Mouse (Mus musculus): ENCODE measurements at regions not wholly inside any gene's neighbourhood (a gene's known extent, or its start where the extent isn't known, plus 50 kb on each side); places are given as distances from the start of the nearest gene placed in this dataset.

GRCm38 (mm10) chr3:149261764-149262163 lies 271.4 kb upstream of the Adgrl2 start:
- no peak overlapping the region for H3K4me2 ChIP-seq

GRCm38 (mm10) chr3:149258826-149259225 lies 268.5 kb upstream of the Adgrl2 start:
- H3K9me3 ChIP-seq: no peaks in the 10 kb centered on the region
- no peaks in the 10 kb centered on the region for H3K27me3 ChIP-seq (replicated peaks)
- no peak overlapping the region for H3K9ac ChIP-seq
- peaks cover 6% of the 10 kb centered on the region; the same call in 1 of the 2 replicates for H3K4me1 ChIP-seq
- H3K36me3 ChIP-seq (replicated peaks): no peaks in the 10 kb centered on the region
- H3K4me2 ChIP-seq: no peak overlapping the region
- 53% methylated on average over 6 of the region's 6 CpGs for WGBS
- no peak overlapping the region for H3K4me3 ChIP-seq
- ATAC-seq (replicated peaks): no peak
- no peak overlapping the region for H3K27ac ChIP-seq

More at GRCm38 (mm10) chr3:149261764-149262163, 271.4 kb upstream of the Adgrl2 start:
- Histone ChIP-seq H3K9me3 (no peaks in the 10 kb centered on the region), H3K27me3 (replicated peaks) (no peaks in the 10 kb centered on the region), H3K27ac (no peak overlapping the region), H3K36me3 (replicated peaks) (no peaks in the 10 kb centered on the region), H3K4me1 (peaks cover 3% of the 10 kb centered on the region; the same call in 1 of the 2 replicates), H3K4me3 (no peak overlapping the region), H3K9ac (no peak overlapping the region)
- WGBS: 95% methylated on average over 6 of the region's 6 CpGs
- no peak for ATAC-seq (replicated peaks)

DNA sequence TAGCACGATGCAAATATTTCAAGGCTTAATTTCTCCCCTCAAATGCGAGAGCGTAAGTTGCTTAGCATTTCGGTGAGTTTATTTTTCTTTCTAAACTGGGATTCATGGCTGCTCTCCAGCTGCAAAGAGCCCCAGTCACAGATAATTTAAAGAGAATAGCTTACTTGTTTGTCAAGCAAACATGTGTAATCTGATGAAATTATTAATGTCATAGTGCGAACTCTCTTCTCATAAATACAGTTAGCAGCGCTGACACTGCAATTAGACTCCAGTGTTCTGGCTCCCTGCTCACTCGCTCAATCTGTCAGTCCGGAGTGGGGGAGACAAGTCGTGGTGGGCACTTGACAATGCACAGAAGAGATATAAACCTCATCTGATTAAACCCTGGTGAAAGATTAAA lies 266.5 kb upstream of the Adgrl2 start:
- Histone ChIP-seq H3K9ac (no peak overlapping the region), H3K4me3 (no peak overlapping the region), H3K27ac (no peak overlapping the region), H3K36me3 (replicated peaks) (no peaks in the 10 kb centered on the region), H3K27me3 (replicated peaks) (no peaks in the 10 kb centered on the region), H3K4me1 (peaks cover 6% of the 10 kb centered on the region; the same call in 1 of the 2 replicates), H3K9me3 (no peaks in the 10 kb centered on the region), H3K4me2 (peak overlapping the region; percentile 12; the same call in 1 of the 2 replicates)
- WGBS: 42% methylated on average over 9 of the region's 9 CpGs
- ATAC-seq (replicated peaks): no peak

- no peaks in the 10 kb centered on the region for H3K9me3 ChIP-seq
- H3K27me3 ChIP-seq (replicated peaks): no peaks in the 10 kb centered on the region
- no peak for ATAC-seq (replicated peaks)
- no peak overlapping the region for H3K4me3 ChIP-seq
- H3K27ac ChIP-seq: no peak overlapping the region
- 93% methylated on average over 6 of the region's 6 CpGs for WGBS
- H3K9ac ChIP-seq: no peak overlapping the region
- no peak overlapping the region for H3K4me2 ChIP-seq
- H3K36me3 ChIP-seq (replicated peaks): no peaks in the 10 kb centered on the region
- H3K4me1 ChIP-seq: peaks cover 6% of the 10 kb centered on the region; the same call in 1 of the 2 replicates
Observed at GRCm38 (mm10) chr3:149253080-149253479, 262.7 kb upstream of the Adgrl2 start.

- Histone ChIP-seq H3K4me2 (no peak overlapping the region), H3K4me3 (no peak overlapping the region), H3K4me1 (peaks cover 7% of the 10 kb centered on the region; the same call in 1 of the 2 replicates), H3K36me3 (replicated peaks) (no peaks in the 10 kb centered on the region), H3K9ac (no peak overlapping the region), H3K27me3 (replicated peaks) (no peaks in the 10 kb centered on the region), H3K27ac (no peak overlapping the region), H3K9me3 (no peaks in the 10 kb centered on the region)
- no peak for ATAC-seq (replicated peaks)
- 50% methylated on average over 6 of the region's 6 CpGs for WGBS
Observed at GRCm38 (mm10) chr3:149252144-149252543, 261.8 kb upstream of the Adgrl2 start.

- H3K36me3 ChIP-seq (replicated peaks): no peaks in the 10 kb centered on the region
- 0 out of 2 replicates have a peak, but pooled peaks have one; percentile 48 for ATAC-seq (replicated peaks)
- 52% methylated on average over 6 of the region's 6 CpGs for WGBS
- H3K4me2 ChIP-seq: peak overlapping the region; percentile 20; the same call in 1 of the 2 replicates
- H3K9ac ChIP-seq: no peak overlapping the region
- H3K9me3 ChIP-seq: no peaks in the 10 kb centered on the region
- H3K4me3 ChIP-seq: no peak overlapping the region
- H3K4me1 ChIP-seq: 0 out of 2 replicates have a peak, but pooled peaks cover 5% of the 10 kb centered on the region
- H3K27ac ChIP-seq: no peak overlapping the region
- no peaks in the 10 kb centered on the region for H3K27me3 ChIP-seq (replicated peaks)
Observed at GRCm38 (mm10) chr3:149247626-149247987, 257.3 kb upstream of the Adgrl2 start.

DNA sequence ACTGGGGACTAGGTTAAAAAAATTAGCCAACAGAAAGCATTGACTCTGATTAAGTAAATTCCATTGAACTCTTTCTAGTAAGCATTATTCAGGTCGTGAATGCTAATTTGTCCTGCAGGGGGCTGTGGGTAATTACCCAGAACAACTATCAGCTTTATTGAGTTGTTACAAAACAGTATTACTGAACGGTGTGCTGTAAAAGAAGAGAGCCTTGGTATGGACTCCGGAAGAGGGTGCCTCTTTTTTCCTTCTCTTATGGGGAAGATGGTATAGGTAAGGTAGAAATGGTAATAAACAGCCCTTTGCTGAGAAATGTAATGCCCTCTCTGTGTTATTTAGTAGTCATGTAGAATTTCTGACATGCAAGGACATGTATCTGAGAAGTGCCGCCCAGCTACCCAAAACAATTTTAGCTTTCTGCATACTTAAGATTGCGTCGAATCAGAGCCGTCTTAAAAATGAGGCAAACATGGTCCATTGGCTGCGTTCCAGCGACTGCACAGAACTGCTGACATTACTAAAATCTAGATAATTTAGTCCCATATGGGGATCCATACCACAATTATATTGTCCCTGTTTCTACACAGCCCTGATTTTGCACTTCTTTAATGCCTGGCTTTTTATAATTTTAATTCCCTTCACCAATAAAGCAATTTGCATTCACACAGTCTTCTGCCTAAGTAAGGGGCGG lies 256.7 kb upstream of the Adgrl2 start:
- ATAC-seq (replicated peaks): 0 out of 2 replicates have a peak, but pooled peaks have one; percentile 24

DNA sequence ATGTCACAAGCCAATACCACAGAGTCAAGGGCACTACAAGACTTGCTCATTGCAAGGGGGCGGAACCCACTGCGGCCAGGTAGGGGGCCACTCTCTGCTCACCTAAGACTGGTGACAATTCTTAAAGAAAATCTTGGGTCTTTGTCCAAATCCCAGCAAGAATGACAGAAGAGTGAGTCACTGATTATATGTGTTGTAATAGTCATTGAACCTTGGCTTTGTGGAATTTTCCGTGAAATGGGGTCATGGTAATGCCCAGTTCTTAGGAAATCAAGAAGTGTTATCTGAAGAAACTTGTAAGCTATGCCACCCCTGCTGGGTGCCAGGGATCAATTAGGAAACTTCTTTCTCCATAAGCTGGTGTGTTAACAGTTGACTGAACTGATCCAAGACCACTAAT lies 249.3 kb upstream of the Adgrl2 start:
- H3K27ac ChIP-seq: no peak overlapping the region
- ATAC-seq (replicated peaks): no peak
- no peak overlapping the region for H3K9ac ChIP-seq
- no peaks in the 10 kb centered on the region for H3K4me1 ChIP-seq
- H3K36me3 ChIP-seq (replicated peaks): no peaks in the 10 kb centered on the region
- no peak overlapping the region for H3K4me2 ChIP-seq
- no peaks in the 10 kb centered on the region for H3K9me3 ChIP-seq
- H3K4me3 ChIP-seq: no peak overlapping the region
- WGBS: 96% methylated on average over 3 of the region's 3 CpGs
- H3K27me3 ChIP-seq (replicated peaks): no peaks in the 10 kb centered on the region

More for the DNA sequence above, 256.7 kb upstream of the Adgrl2 start:
- H3K27me3 ChIP-seq (replicated peaks): no peaks in the 10 kb centered on the region
- H3K36me3 ChIP-seq (replicated peaks): no peaks in the 10 kb centered on the region
- no peaks in the 10 kb centered on the region for H3K9me3 ChIP-seq
- 50% methylated on average over 10 of the region's 10 CpGs for WGBS
- no peak overlapping the region for H3K9ac ChIP-seq
- H3K4me3 ChIP-seq: no peak overlapping the region
- peak overlapping the region; percentile 20; the same call in 1 of the 2 replicates for H3K4me2 ChIP-seq
- 0 out of 2 replicates have a peak, but pooled peaks cover 5% of the 10 kb centered on the region for H3K4me1 ChIP-seq
- H3K27ac ChIP-seq: no peak overlapping the region

DNA sequence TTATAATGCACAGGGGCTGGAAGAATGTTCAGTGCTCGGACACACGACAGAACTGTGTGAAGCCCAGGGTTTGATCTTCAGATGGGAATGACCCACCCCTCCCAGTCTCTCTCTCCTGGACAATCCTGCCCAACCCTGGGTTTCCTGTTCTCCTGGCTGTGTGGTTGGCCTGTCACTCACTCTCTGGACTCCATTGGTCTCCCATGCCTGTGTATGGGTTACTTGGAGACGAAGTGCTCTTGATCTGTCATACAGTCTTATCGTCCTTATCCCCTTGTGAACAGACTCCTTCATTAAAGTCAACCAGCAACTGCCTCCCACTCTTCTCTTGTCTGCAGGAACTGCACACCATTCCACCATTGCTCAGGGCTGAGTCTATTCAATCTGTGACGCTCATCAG lies 247.7 kb upstream of the Adgrl2 start:
- H3K36me3 ChIP-seq (replicated peaks): no peaks in the 10 kb centered on the region
- H3K4me3 ChIP-seq: no peak overlapping the region
- H3K27ac ChIP-seq: no peak overlapping the region
- WGBS: 77% methylated on average over 5 of the region's 5 CpGs
- no peaks in the 10 kb centered on the region for H3K27me3 ChIP-seq (replicated peaks)
- H3K4me1 ChIP-seq: no peaks in the 10 kb centered on the region
- H3K4me2 ChIP-seq: no peak overlapping the region
- H3K9ac ChIP-seq: no peak overlapping the region
- H3K9me3 ChIP-seq: no peaks in the 10 kb centered on the region
- no peak for ATAC-seq (replicated peaks)

DNA sequence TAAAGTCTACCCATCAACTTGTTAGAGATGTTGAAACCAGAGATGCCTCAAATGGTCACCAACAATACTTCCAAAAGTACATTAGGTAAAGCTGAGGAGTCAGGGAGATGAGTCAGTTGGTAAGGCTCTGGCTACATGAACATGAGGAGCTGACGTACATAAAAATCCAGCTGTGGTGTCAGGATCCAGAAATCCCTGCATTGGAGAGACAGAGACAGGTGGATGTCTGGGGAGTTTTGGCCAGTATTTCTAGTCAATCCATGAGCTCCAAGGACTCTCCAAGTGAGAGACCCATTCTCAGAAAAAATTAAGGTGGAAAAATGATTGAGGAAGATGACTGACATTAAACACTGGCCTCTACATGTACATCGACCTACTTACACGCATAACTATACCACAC lies 244.8 kb upstream of the Adgrl2 start:
- no peak for ATAC-seq (replicated peaks)
- 95% methylated on average over 3 of the region's 3 CpGs for WGBS
- Histone ChIP-seq H3K27ac (no peak overlapping the region), H3K9ac (no peak overlapping the region), H3K4me1 (no peaks in the 10 kb centered on the region), H3K36me3 (replicated peaks) (no peaks in the 10 kb centered on the region), H3K27me3 (replicated peaks) (no peaks in the 10 kb centered on the region), H3K9me3 (no peaks in the 10 kb centered on the region), H3K4me3 (no peak overlapping the region), H3K4me2 (no peak overlapping the region)

DNA sequence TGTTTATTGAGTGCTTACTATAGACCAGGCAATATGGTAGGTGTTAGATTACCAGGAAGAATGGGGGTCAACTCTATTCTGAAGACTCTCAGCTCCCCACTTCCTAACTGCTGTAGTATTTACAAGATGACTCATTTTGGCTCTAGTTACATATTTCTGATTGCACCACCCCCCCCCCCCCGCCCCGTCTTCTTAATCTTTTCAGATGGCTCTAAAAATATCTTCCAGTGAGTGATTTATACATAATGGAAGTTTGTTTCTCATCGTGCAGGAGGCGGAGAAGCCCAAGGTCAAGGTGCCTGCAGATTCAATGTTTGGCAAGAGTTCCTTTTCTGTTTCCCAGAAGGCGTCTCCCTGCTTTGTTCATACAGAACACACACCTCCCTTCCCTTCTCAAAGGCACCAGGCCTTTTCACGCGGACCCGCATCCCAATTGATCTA lies 243.4 kb upstream of the Adgrl2 start:
- Histone ChIP-seq H3K9me3 (no peaks in the 10 kb centered on the region), H3K9ac (no peak overlapping the region), H3K4me1 (no peaks in the 10 kb centered on the region), H3K36me3 (replicated peaks) (no peaks in the 10 kb centered on the region), H3K4me3 (no peak overlapping the region), H3K27ac (no peak overlapping the region), H3K4me2 (no peak overlapping the region), H3K27me3 (replicated peaks) (no peaks in the 10 kb centered on the region)
- 81% methylated on average over 8 of the region's 8 CpGs for WGBS
- ATAC-seq (replicated peaks): no peak

DNA sequence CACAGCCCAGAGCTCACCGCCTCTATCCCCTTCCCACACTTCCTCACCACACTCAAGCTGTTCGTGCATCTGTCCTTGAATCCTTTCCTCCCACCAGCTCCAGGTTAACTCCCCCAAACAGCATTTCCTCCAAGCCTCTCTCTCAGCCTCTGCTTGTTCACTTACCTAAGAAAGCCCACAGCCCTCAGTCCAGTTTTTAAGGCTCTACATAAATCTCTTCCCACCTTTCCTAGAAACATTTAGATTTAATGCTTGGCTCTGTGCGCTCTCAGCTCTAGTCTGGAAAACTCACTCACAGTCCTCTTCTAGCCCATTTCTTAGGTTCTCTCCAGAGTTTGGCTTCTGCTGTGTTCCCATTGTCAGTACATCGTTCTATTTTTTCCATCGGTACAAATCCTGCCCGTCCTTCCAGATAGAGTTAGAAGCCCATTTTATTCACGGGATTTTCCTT lies 242.9 kb upstream of the Adgrl2 start:
- Histone ChIP-seq H3K4me2 (no peak overlapping the region), H3K4me1 (no peaks in the 10 kb centered on the region), H3K4me3 (no peak overlapping the region), H3K27me3 (replicated peaks) (no peaks in the 10 kb centered on the region), H3K9ac (no peak overlapping the region), H3K27ac (no peak overlapping the region), H3K36me3 (replicated peaks) (no peaks in the 10 kb centered on the region), H3K9me3 (no peaks in the 10 kb centered on the region)
- no peak for ATAC-seq (replicated peaks)
- WGBS: 86% methylated on average over 7 of the region's 7 CpGs

DNA sequence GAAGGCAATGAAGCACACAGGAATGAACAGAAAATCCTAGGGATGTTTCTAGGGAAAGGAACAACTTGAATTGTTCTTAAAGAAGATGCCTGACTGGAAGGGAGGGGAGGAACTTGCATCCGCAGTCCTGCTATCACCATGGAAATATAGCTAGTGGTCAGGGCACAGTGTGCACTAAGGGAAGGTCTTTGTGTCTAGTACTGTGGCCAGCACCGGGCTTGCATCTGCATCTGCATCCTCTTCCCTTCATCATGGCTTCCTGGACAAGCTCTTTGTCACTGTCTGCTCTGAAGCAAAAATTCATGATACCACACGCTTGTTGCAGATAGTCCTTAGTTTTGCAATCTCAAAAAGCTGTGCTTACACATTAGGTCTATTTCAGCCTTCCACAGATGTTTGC lies 241.0 kb upstream of the Adgrl2 start:
- H3K27me3 ChIP-seq (replicated peaks): no peaks in the 10 kb centered on the region
- H3K9me3 ChIP-seq: no peaks in the 10 kb centered on the region
- H3K9ac ChIP-seq: no peak overlapping the region
- no peaks in the 10 kb centered on the region for H3K36me3 ChIP-seq (replicated peaks)
- ATAC-seq (replicated peaks): no peak
- WGBS: 83% methylated on average over 3 of the region's 3 CpGs
- no peak overlapping the region for H3K27ac ChIP-seq
- no peak overlapping the region for H3K4me2 ChIP-seq
- H3K4me3 ChIP-seq: no peak overlapping the region
- no peaks in the 10 kb centered on the region for H3K4me1 ChIP-seq

Measured in midbrain, embryonic 15.5 days (tissue).